ENCODE assay signal across 8 mouse cellular contexts in genomic region chr10:80261585-80261968, GRCm38 (mm10). TPM values are rescaled to one million over a fixed set of nuclear protein-coding genes. Genes with fewer than 3 reads are reported as not detected.
DNase-seq lines count a peak whose midpoint lies in the region; ATAC-seq lines count a peak whose summit lies in the region.

No protein-coding gene starts in this region.

- peak; percentile 34 for ATAC-seq in hindbrain, embryonic 13.5 days (ENCODE audit: low FRiP score)

- H3K4me2 ChIP-seq in hindbrain, embryonic 13.5 days: peak overlapping the region; percentile 72

- H3K36me3 ChIP-seq in hindbrain, embryonic 13.5 days: peaks cover 27% of the 10 kb centered on the region

- H3K4me3 ChIP-seq in hindbrain, embryonic 13.5 days: peak overlapping the region; percentile 45

- H3K9me3 ChIP-seq in hindbrain, embryonic 13.5 days: no peaks in the 10 kb centered on the region

- WGBS in hindbrain, embryonic 13.5 days: 2% methylated on average over 14 of the region's 14 CpGs

- no peaks in the 10 kb centered on the region for H3K27me3 ChIP-seq in hindbrain, embryonic 13.5 days

- DNase-seq in WW6 (ENCODE audit: low read depth, low spot score): peak; percentile 72
- peak; percentile 85 to 90 for DNase-seq in cerebellum, postnatal 36 days
- peak; percentile 72 to 73 for DNase-seq in frontal cortex, postnatal 25 days (ENCODE audit: low spot score in 2 of 2)
- DNase-seq in layer of hippocampus, postnatal 14 days (ENCODE audit: low spot score in 2 of 2): peak; percentile 88 to 91
- peak; percentile 100 for DNase-seq in lung, postnatal 10 days
- peak; percentile 97 for DNase-seq in retina, embryonic 14.5 days (ENCODE audit: low spot score)
- DNase-seq in thymus, postnatal 4 days: peak; percentile 80

- peaks cover 50% of the 10 kb centered on the region for H3K4me1 ChIP-seq in hindbrain, embryonic 13.5 days (replicated peaks)

- peak overlapping the region; percentile 78 for H3K9ac ChIP-seq in hindbrain, embryonic 13.5 days

- peak overlapping the region; percentile 89 for H3K27ac ChIP-seq in hindbrain, embryonic 13.5 days

RNA-seq across cellular contexts. Expression of gene Dazap1, which starts 0.3 kb away (rescaled TPM):
- 61.6 and 66.2 TPM in 2 replicates for polyA plus RNA-seq in hindbrain, embryonic 13.5 days (2015; fragmentation: Nextera tagmentation; extraction: Ambion mirVana)
- total RNA-seq in layer of hippocampus, postnatal 14 days (2021): 10 to 100 TPM; 83.0 to 93.6 TPM

RNA-seq across cellular contexts. Expression of gene Gamt, which starts 0.8 kb away (rescaled TPM):
- 22.3 and 24.9 TPM in 2 replicates for polyA plus RNA-seq in hindbrain, embryonic 13.5 days (2015; fragmentation: Nextera tagmentation; extraction: Ambion mirVana)
- total RNA-seq in layer of hippocampus, postnatal 14 days (2021): 10 to 100 TPM; 39.9 to 43.7 TPM

RNA-seq across cellular contexts. Expression of gene Ndufs7, which starts 12.7 kb away (rescaled TPM):
- 253 and 263 TPM in 2 replicates for polyA plus RNA-seq in hindbrain, embryonic 13.5 days (2015; fragmentation: Nextera tagmentation; extraction: Ambion mirVana)
- total RNA-seq in layer of hippocampus, postnatal 14 days (2021): 100 to 1,000 TPM; 169 to 175 TPM

RNA-seq across cellular contexts. Expression of gene Rps15, which starts 30.7 kb away (rescaled TPM):
- polyA plus RNA-seq in hindbrain, embryonic 13.5 days (2015; fragmentation: Nextera tagmentation; extraction: Ambion mirVana): 583 and 598 TPM in 2 replicates
- 100 to 1,000 TPM; 727 to 762 TPM for total RNA-seq in layer of hippocampus, postnatal 14 days (2021)

RNA-seq across cellular contexts. Expression of gene Apc2, which starts 34.2 kb away (rescaled TPM):
- polyA plus RNA-seq in hindbrain, embryonic 13.5 days (2015; fragmentation: Nextera tagmentation; extraction: Ambion mirVana): 182 and 183 TPM in 2 replicates
- total RNA-seq in layer of hippocampus, postnatal 14 days (2021): 100 to 1,000 TPM; 131 to 133 TPM

Comparison
In these comparisons a context has a peak if more than half of its experiments do, and no peak if none do; other contexts are left out.
1. Peak in every context shown above with its lines: DNase-seq, ATAC-seq, H3K4me3 ChIP-seq and H3K27ac ChIP-seq.